Mouse (Mus musculus) bone marrow, adult 2 months (tissue): ENCODE results near the gene Galnt16.

Source experiments
- CTCF ChIP-seq: fragments of 200-500 bp; IDR thresholded peaks from 2 replicates; pipeline ENCODE4 v1.5.1; 2011; ENCODE audit warnings: low read length, control low read depth; ENCODE audit not compliant: control insufficient read depth, insufficient read depth
- POLR2A ChIP-seq: fragments of 200-500 bp; IDR thresholded peaks from 2 replicates; pipeline ENCODE4 v1.6.1; 2011; ENCODE audit warnings: low read depth, mild to moderate bottlenecking, control low read depth, low read length, borderline replicate concordance; ENCODE audit not compliant: control insufficient read depth

GRCm38 (mm10) chr12:80566502-80566901 is 48.4 kb downstream of the Galnt16 start:
- TF ChIP-seq CTCF (no peak), POLR2A (no peak)
